29 mouse cellular contexts compared by ENCODE assay signal in genomic region chr17:78698965-78699364, GRCm38 (mm10). TPM values are rescaled to one million over a fixed set of nuclear protein-coding genes. Genes with fewer than 3 reads are reported as not detected.
DNase-seq lines count a peak whose midpoint lies in the region; ATAC-seq and TF ChIP-seq lines count a peak whose summit lies in the region.
"Had no signal": no experiment of that assay in that cellular context is flagged by ENCODE, and none has a peak within 500 bp of the region (broad histone marks: within the 10 kb centered on the region; RNA-seq: fewer than 3 reads in every experiment).

No protein-coding gene starts in this region.

- no peak overlapping the region for H3K9ac ChIP-seq in liver, adult 2 months (ENCODE audit: low read depth, low read length)
- no peak overlapping the region for H3K9ac ChIP-seq in intestine, postnatal 0 days (ENCODE audit: low read depth, low read length)
- no peak overlapping the region for H3K9ac ChIP-seq in liver, embryonic 15.5 days
- H3K9ac ChIP-seq in hindbrain, embryonic 12.5 days, result no peak overlapping the region
- H3K9ac ChIP-seq: forebrain, embryonic 12.5 days; hindbrain, embryonic 14.5 days; limb, embryonic 12.5 days; midbrain, embryonic 15.5 days; neural tube, embryonic 15.5 days had no signal

- no peaks in the 10 kb centered on the region for H3K4me1 ChIP-seq in liver, adult 2 months (ENCODE audit: control insufficient read depth, insufficient read depth, low read length)
- H3K4me1 ChIP-seq in intestine, postnatal 0 days (replicated peaks; ENCODE audit: control insufficient read depth, insufficient read depth, low read length), result no peaks in the 10 kb centered on the region
- H3K4me1 ChIP-seq in liver, embryonic 15.5 days (replicated peaks), result peaks cover 15% of the 10 kb centered on the region
- no peaks in the 10 kb centered on the region; the same call in 1 of the 2 replicates for H3K4me1 ChIP-seq in hindbrain, embryonic 12.5 days
- H3K4me1 ChIP-seq: forebrain, embryonic 12.5 days; limb, embryonic 12.5 days; midbrain, embryonic 10.5 days; midbrain, embryonic 15.5 days; neural tube, embryonic 15.5 days had no signal

- no peak overlapping the region for H3K4me2 ChIP-seq in intestine, postnatal 0 days (replicated peaks; ENCODE audit: low read depth)
- no peak overlapping the region for H3K4me2 ChIP-seq in liver, embryonic 15.5 days
- no peak overlapping the region for H3K4me2 ChIP-seq in hindbrain, embryonic 12.5 days (replicated peaks)
- H3K4me2 ChIP-seq: forebrain, embryonic 12.5 days; heart, embryonic 11.5 days; hindbrain, embryonic 14.5 days; limb, embryonic 12.5 days; midbrain, embryonic 15.5 days; neural tube, embryonic 15.5 days had no signal

- peaks cover 8% of the 10 kb centered on the region; the same call in 1 of the 2 replicates for H3K79me2 ChIP-seq in liver, adult 2 months (ENCODE audit: control insufficient read depth, insufficient read depth, low read length)

- no peak for TF ChIP-seq POLR2A in liver, adult 2 months (IDR thresholded peaks at IDR 0.05; ENCODE audit: extremely low read depth, insufficient read depth, low read length)

- H3K27ac ChIP-seq in liver, adult 2 months (replicated peaks; ENCODE audit: insufficient read depth, low read depth, low read length), result no peak overlapping the region
- no peak overlapping the region for H3K27ac ChIP-seq in intestine, postnatal 0 days (ENCODE audit: low read depth, low read length)
- no peak overlapping the region for H3K27ac ChIP-seq in liver, embryonic 15.5 days (replicated peaks)
- no peak overlapping the region for H3K27ac ChIP-seq in hindbrain, embryonic 12.5 days
- H3K27ac ChIP-seq: forebrain, embryonic 12.5 days; hindbrain, embryonic 14.5 days; limb, embryonic 12.5 days; midbrain, embryonic 10.5 days; midbrain, embryonic 15.5 days; neural tube, embryonic 15.5 days had no signal

- 23% methylated on average over 1 of the region's 1 CpGs for WGBS in liver, adult 2 months
- 30% methylated on average over 1 of the region's 1 CpGs for WGBS in intestine, postnatal 0 days
- 48% methylated on average over 1 of the region's 1 CpGs for WGBS in liver, embryonic 15.5 days (ENCODE audit: insufficient replicate concordance)
- WGBS in hindbrain, embryonic 12.5 days, result 91% methylated on average over 1 of the region's 1 CpGs

- no peaks in the 10 kb centered on the region for H3K27me3 ChIP-seq in liver, adult 2 months (ENCODE audit: control insufficient read depth, insufficient read depth, low read length)
- no peaks in the 10 kb centered on the region for H3K27me3 ChIP-seq in intestine, postnatal 0 days (replicated peaks; ENCODE audit: control insufficient read depth, insufficient read depth, low read length)
- H3K27me3 ChIP-seq in liver, embryonic 15.5 days, result no peaks in the 10 kb centered on the region
- no peaks in the 10 kb centered on the region for H3K27me3 ChIP-seq in hindbrain, embryonic 12.5 days
- H3K27me3 ChIP-seq: CH12.LX; forebrain, embryonic 12.5 days; limb, embryonic 12.5 days; midbrain, embryonic 15.5 days; neural tube, embryonic 15.5 days had no signal

- H3K9me3 ChIP-seq in intestine, postnatal 0 days (ENCODE audit: control insufficient read depth), result no peaks in the 10 kb centered on the region
- H3K9me3 ChIP-seq in liver, embryonic 15.5 days (replicated peaks), result no peaks in the 10 kb centered on the region
- no peaks in the 10 kb centered on the region for H3K9me3 ChIP-seq in hindbrain, embryonic 12.5 days (replicated peaks)
- H3K9me3 ChIP-seq: forebrain, embryonic 12.5 days; limb, embryonic 12.5 days; midbrain, embryonic 10.5 days; midbrain, embryonic 15.5 days; neural tube, embryonic 15.5 days had no signal

- peaks cover 9% of the 10 kb centered on the region; the same call in 1 of the 2 replicates for H3K36me3 ChIP-seq in liver, adult 2 months (ENCODE audit: control insufficient read depth, insufficient read depth, low read length)
- peaks cover 1% of the 10 kb centered on the region; the same call in 1 of the 2 replicates for H3K36me3 ChIP-seq in intestine, postnatal 0 days (ENCODE audit: control insufficient read depth, insufficient read depth)
- H3K36me3 ChIP-seq in liver, embryonic 15.5 days (replicated peaks), result 0 out of 2 replicates have a peak, but pooled peaks cover 3% of the 10 kb centered on the region
- peaks cover 4% of the 10 kb centered on the region; the same call in 1 of the 2 replicates for H3K36me3 ChIP-seq in hindbrain, embryonic 12.5 days
- H3K36me3 ChIP-seq: forebrain, embryonic 12.5 days; midbrain, embryonic 15.5 days had no signal

- no peak overlapping the region for H3K4me3 ChIP-seq in liver, adult 2 months (ENCODE audit: insufficient read depth, low read depth, low read length)
- H3K4me3 ChIP-seq in intestine, postnatal 0 days (ENCODE audit: low read depth, low read length), result no peak overlapping the region
- no peak overlapping the region for H3K4me3 ChIP-seq in liver, embryonic 15.5 days (replicated peaks)
- no peak overlapping the region for H3K4me3 ChIP-seq in hindbrain, embryonic 12.5 days
- H3K4me3 ChIP-seq: forebrain, embryonic 12.5 days; limb, embryonic 12.5 days; midbrain, embryonic 10.5 days; midbrain, embryonic 15.5 days; neural tube, embryonic 15.5 days had no signal

- DNase-seq in liver, adult 2 months (ENCODE audit: extremely low read depth, low read depth, low spot score), result peak; percentile 26
- no peak for DNase-seq in liver
- peak; percentile 21 for DNase-seq in yolk sac, embryonic 10.5 days (ENCODE audit: low spot score)
- no peak for DNase-seq in thymus, postnatal 36 days
- no peak for DNase-seq in thymus, postnatal 4 days
- DNase-seq: adrenal gland, adult 2 months; adrenal gland, postnatal 36 days; cerebellum, adult 2 months; cerebellum, postnatal 14 days; gastrocnemius, postnatal 25 days; heart, adult 18-20 months; heart, postnatal 36 days; lung, adult 2 months; lung, postnatal 10 days; retina, postnatal 1 day; right cerebral cortex, postnatal 14 days; thymus, postnatal 25 days had no signal

- no peak for TF ChIP-seq CTCF in liver, adult 2 months (IDR thresholded peaks at IDR 0.05; ENCODE audit: low read depth, low read length)
- no peak for TF ChIP-seq CTCF in intestine, postnatal 0 days (IDR thresholded peaks at IDR 0.05; ENCODE audit: low read depth)

- ATAC-seq in intestine, postnatal 0 days, result 0 out of 2 replicates have a peak, but pooled peaks have one; percentile 56
- peak; percentile 62 for ATAC-seq in liver, embryonic 15.5 days (ENCODE audit: insufficient read depth)
- no peak for ATAC-seq in hindbrain, embryonic 12.5 days (ENCODE audit: low FRiP score)
- ATAC-seq: activated CD4-positive, CD25-positive, alpha-beta regulatory T cell, adult 4 months; midbrain, embryonic 15.5 days had no signal

RNA-seq across cellular contexts. Expression of gene Strn, which starts 38.0 kb away (rescaled TPM):
- total RNA-seq in liver, adult 2 months (2014; rRNA removed), result 7.1 and 8.8 TPM in 2 replicates
- polyA plus RNA-seq in liver, adult 2 months (2012; rRNA removed), result 2.7 and 2.8 TPM in 2 replicates
- polyA plus RNA-seq in intestine, postnatal 0 days (2015; fragmentation: Nextera tagmentation; extraction: Ambion mirVana), result 3.8 and 4.3 TPM in 2 replicates
- 2.2 and 2.6 TPM in 2 replicates for polyA plus RNA-seq in liver, embryonic 15.5 days (2015; fragmentation: Nextera tagmentation; extraction: Ambion mirVana)
- polyA plus RNA-seq in hindbrain, embryonic 12.5 days (2016; fragmentation: Nextera tagmentation; extraction: Ambion mirVana), result 7.8 and 9.1 TPM in 2 replicates

Comparison
In these comparisons a context has a peak if more than half of its experiments do, and no peak if none do; other contexts are left out.
1. DNase-seq: peak in liver, adult 2 months (single experiment) and yolk sac, embryonic 10.5 days (single experiment); none in liver (single experiment), thymus, postnatal 36 days (0 of 2) and thymus, postnatal 4 days (single experiment).